In genomic region chr15:83493856-83494571, GRCm38 (mm10) we compare ENCODE assay signal across 28 mouse cellular contexts. TPM values are rescaled to one million over a fixed set of nuclear protein-coding genes. Genes with fewer than 3 reads are reported as not detected.
DNase-seq lines count a peak whose midpoint lies in the region; ATAC-seq and TF ChIP-seq lines count a peak whose summit lies in the region.
"Had no signal": no experiment of that assay in that cellular context is flagged by ENCODE, and none has a peak within 500 bp of the region (broad histone marks: within the 10 kb centered on the region; RNA-seq: fewer than 3 reads in every experiment).

No protein-coding gene starts in this region.

- H3K4me3 ChIP-seq in thymus, adult 2 months (ENCODE audit: control insufficient read depth, insufficient read depth, low read length), result no peak overlapping the region
- H3K4me3 ChIP-seq: embryonic facial prominence, embryonic 12.5 days; embryonic facial prominence, embryonic 15.5 days; gastrocnemius, adult 2 months; heart, embryonic 12.5 days; heart, embryonic 15.5 days; hindbrain, embryonic 10.5 days; hindbrain, embryonic 13.5 days had no signal

- H3K36me3 ChIP-seq in thymus, adult 2 months (ENCODE audit: control insufficient read depth, insufficient read depth, low read length), result no peaks in the 10 kb centered on the region

- no peaks in the 10 kb centered on the region for H3K4me1 ChIP-seq in thymus, adult 2 months (replicated peaks; ENCODE audit: control insufficient read depth, insufficient read depth, low read length)
- H3K4me1 ChIP-seq: embryonic facial prominence, embryonic 12.5 days; embryonic facial prominence, embryonic 15.5 days; hindbrain, embryonic 10.5 days; hindbrain, embryonic 13.5 days had no signal

- no peak for TF ChIP-seq CTCF in thymus, adult 2 months (IDR thresholded peaks at IDR 0.05; ENCODE audit: borderline replicate concordance, control insufficient read depth, extremely low read depth, insufficient read depth, low read length, poor library complexity)

- 0 out of 2 replicates have a peak, but pooled peaks have one; percentile 15 for ATAC-seq in common myeloid progenitor, adult 5-6 weeks (replicated peaks; ENCODE audit: low read depth, poor library complexity, severe bottlenecking)
- ATAC-seq in megakaryocyte-erythroid progenitor cell, adult 5-6 weeks (replicated peaks; ENCODE audit: low FRiP score, low TSS enrichment, poor library complexity, severe bottlenecking), result peak; percentile 79
- ATAC-seq: activated CD4-positive, CD25-positive, alpha-beta regulatory T cell, adult 4 months; CD4-positive, CD25-positive, alpha-beta regulatory T cell, adult 4 months; forebrain, embryonic 14.5 days; forebrain, postnatal 0 days; hindbrain, embryonic 16.5 days; intestine, embryonic 16.5 days had no signal

- H3K27ac ChIP-seq in thymus, adult 2 months (ENCODE audit: control insufficient read depth, insufficient read depth, low read length), result no peak overlapping the region
- H3K27ac ChIP-seq: embryonic facial prominence, embryonic 12.5 days; embryonic facial prominence, embryonic 15.5 days; gastrocnemius, adult 2 months; heart, embryonic 15.5 days; hindbrain, embryonic 10.5 days; hindbrain, embryonic 13.5 days had no signal

- WGBS in thymus, adult 2 months, result 95% methylated on average over 7 of the region's 7 CpGs

- no peaks in the 10 kb centered on the region for H3K27me3 ChIP-seq in thymus, adult 2 months (ENCODE audit: control insufficient read depth, insufficient read depth, low read length)
- H3K27me3 ChIP-seq: embryonic facial prominence, embryonic 12.5 days; embryonic facial prominence, embryonic 15.5 days; heart, embryonic 12.5 days; heart, embryonic 15.5 days; hindbrain, embryonic 13.5 days had no signal

- no peak for TF ChIP-seq POLR2A in thymus, adult 2 months (IDR thresholded peaks at IDR 0.05; ENCODE audit: control insufficient read depth, extremely low read depth, insufficient read depth, low read length, poor library complexity)

- peak; percentile 15 for DNase-seq in adrenal gland, postnatal 25 days
- no peak for DNase-seq in adrenal gland, postnatal 14 days
- peak; percentile 51 for DNase-seq in 416B (ENCODE audit: low read depth)
- DNase-seq in cerebellum, adult 9-11 months, result no peak
- DNase-seq in thymus, adult 2 months, result no peak
- no peak for DNase-seq in right cerebral cortex, adult 18-20 months
- DNase-seq: cerebellum, adult 11-12 months; cerebellum, adult 8-10 months; cerebellum, postnatal 14 days; forebrain, postnatal 0 days; gastrocnemius, adult 2 months; gastrocnemius, postnatal 14 days; heart, adult 18-20 months; heart, postnatal 10 days; heart, postnatal 36 days had no signal

RNA-seq across cellular contexts. Expression of gene Ttll1, which starts 16.7 kb away (rescaled TPM):
- 6.2 and 9.0 TPM in 2 replicates for total RNA-seq in adrenal gland, postnatal 25 days (2021)
- total RNA-seq in adrenal gland, postnatal 14 days (2021), result 6.6 and 7.1 TPM in 2 replicates
- total RNA-seq in common myeloid progenitor, adult 5-6 weeks (2017), result 6.3 and 8.5 TPM in 2 replicates
- 9.5 and 18.0 TPM in 2 replicates for total RNA-seq in megakaryocyte-erythroid progenitor cell, adult 5-6 weeks (2014; fragmentation: Nextera tagmentation)
- total RNA-seq in megakaryocyte-erythroid progenitor cell, adult 5-6 weeks (2017), result 9.2 and 9.5 TPM in 2 replicates
- polyA plus RNA-seq in thymus, adult 2 months (2012; rRNA removed), result 9.7 and 10.9 TPM in 2 replicates

RNA-seq across cellular contexts. Expression of gene Pacsin2, which starts 29.6 kb away (rescaled TPM):
- 80.8 and 94.8 TPM in 2 replicates for total RNA-seq in adrenal gland, postnatal 25 days (2021)
- 74.1 and 84.3 TPM in 2 replicates for total RNA-seq in adrenal gland, postnatal 14 days (2021)
- 98.3 and 123 TPM in 2 replicates for total RNA-seq in common myeloid progenitor, adult 5-6 weeks (2017)
- total RNA-seq in megakaryocyte-erythroid progenitor cell, adult 5-6 weeks (2014; fragmentation: Nextera tagmentation), result 86.5 and 107 TPM in 2 replicates
- 123 and 138 TPM in 2 replicates for total RNA-seq in megakaryocyte-erythroid progenitor cell, adult 5-6 weeks (2017)
- polyA plus RNA-seq in thymus, adult 2 months (2012; rRNA removed), result 25.7 and 30.5 TPM in 2 replicates

RNA-seq across cellular contexts. Expression of gene Bik, which starts 32.6 kb away (rescaled TPM):
- 3.9 and 4.3 TPM in 2 replicates for total RNA-seq in adrenal gland, postnatal 25 days (2021)
- 7.1 and 8.4 TPM in 2 replicates for total RNA-seq in adrenal gland, postnatal 14 days (2021)
- not detected in 2 replicates for total RNA-seq in common myeloid progenitor, adult 5-6 weeks (2017)
- total RNA-seq in megakaryocyte-erythroid progenitor cell, adult 5-6 weeks (2014; fragmentation: Nextera tagmentation), result 0.37 and 1.7 TPM in 2 replicates
- not detected in 2 replicates for total RNA-seq in megakaryocyte-erythroid progenitor cell, adult 5-6 weeks (2017)
- 11.0 and 14.7 TPM in 2 replicates for polyA plus RNA-seq in thymus, adult 2 months (2012; rRNA removed)
- total RNA-seq: forebrain, postnatal 0 days had no signal

Comparison
In these comparisons a context has a peak if more than half of its experiments do, and no peak if none do; other contexts are left out.
1. DNase-seq: peak in adrenal gland, postnatal 25 days (single experiment) and 416B (single experiment); none in adrenal gland, postnatal 14 days (single experiment), cerebellum, adult 9-11 months (single experiment), thymus, adult 2 months (single experiment) and right cerebral cortex, adult 18-20 months (single experiment).